Mouse (Mus musculus): ENCODE measurements around the gene Rab11fip4.

DNA sequence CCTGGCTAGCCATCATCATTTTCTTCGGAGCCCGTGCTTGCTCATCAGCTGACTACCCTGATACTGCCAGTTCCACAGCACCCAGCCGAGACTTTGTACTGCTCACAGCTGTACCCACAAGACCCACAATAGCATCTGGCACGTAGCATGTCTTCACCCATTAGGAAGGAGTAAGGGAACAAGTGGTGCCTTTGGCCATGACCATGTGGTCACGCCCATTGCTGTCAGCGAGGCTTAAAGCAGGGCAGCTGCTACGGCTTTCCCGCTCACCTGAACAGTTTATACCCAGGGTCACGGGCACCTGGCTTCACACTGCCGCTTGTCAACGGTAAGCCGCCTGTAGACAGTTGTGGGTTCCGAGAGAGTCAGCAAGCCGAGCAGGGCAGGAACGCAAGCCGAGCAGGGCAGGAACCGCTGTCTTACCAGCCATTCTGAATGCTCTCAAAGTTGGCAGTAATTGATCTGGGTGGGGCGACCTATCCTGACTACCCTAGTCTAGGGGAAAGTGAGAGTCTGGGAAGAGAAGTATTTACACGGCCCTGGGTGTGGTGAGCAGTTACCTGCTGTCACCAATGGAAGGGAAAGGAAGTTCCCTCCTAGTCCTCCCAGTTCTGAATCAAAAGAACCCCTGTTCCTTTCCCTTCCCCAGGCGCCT lies 62.0 kb downstream of the Rab11fip4 start:
- TF ChIP-seq GATA1 (IDR thresholded peaks at IDR 0.05; ENCODE audit: borderline replicate concordance, low read length): no peak
- TF ChIP-seq FLI1 (IDR thresholded peaks at IDR 0.05; ENCODE audit: low read length): no peak

Measured in megakaryocyte, embryonic 14.5 days (primary cell).